ENCODE assay signal across 10 mouse cellular contexts in genomic region chr6:128145765-128146164, GRCm38 (mm10). TPM values are rescaled to one million over a fixed set of nuclear protein-coding genes. Genes with fewer than 3 reads are reported as not detected.
DNase-seq lines count a peak whose midpoint lies in the region; ATAC-seq and TF ChIP-seq lines count a peak whose summit lies in the region.
"Had no signal": no experiment of that assay in that cellular context is flagged by ENCODE, and none has a peak within 500 bp of the region (broad histone marks: within the 10 kb centered on the region; RNA-seq: fewer than 3 reads in every experiment).

No protein-coding gene starts in this region.

- no peak overlapping the region for H3K27ac ChIP-seq in liver, postnatal 0 days (ENCODE audit: low read depth)
- no peak overlapping the region for H3K27ac ChIP-seq in forebrain, embryonic 16.5 days (ENCODE audit: low read length)
- H3K27ac ChIP-seq: embryonic facial prominence, embryonic 15.5 days; neural tube, embryonic 13.5 days had no signal

- no peak overlapping the region for H3K4me3 ChIP-seq in liver, postnatal 0 days (ENCODE audit: low read depth, low read length)
- H3K4me3 ChIP-seq in forebrain, embryonic 16.5 days (replicated peaks; ENCODE audit: low read length) = no peak overlapping the region
- H3K4me3 ChIP-seq: embryonic facial prominence, embryonic 15.5 days; neural tube, embryonic 13.5 days had no signal

- TF ChIP-seq EP300 in liver, postnatal 0 days (IDR thresholded peaks at IDR 0.05; ENCODE audit: low read depth) = no peak

- H3K27me3 ChIP-seq in liver, postnatal 0 days (ENCODE audit: insufficient read depth, low read length) = peaks cover 3% of the 10 kb centered on the region; the same call in 1 of the 2 replicates
- no peaks in the 10 kb centered on the region for H3K27me3 ChIP-seq in forebrain, embryonic 16.5 days (replicated peaks; ENCODE audit: control insufficient read depth, insufficient read depth, low read length)
- H3K27me3 ChIP-seq: embryonic facial prominence, embryonic 15.5 days had no signal

- WGBS in liver, postnatal 0 days (ENCODE audit: insufficient replicate concordance) = 59% methylated on average over 6 of the region's 6 CpGs
- WGBS in forebrain, embryonic 16.5 days = 67% methylated on average over 6 of the region's 6 CpGs

- H3K4me1 ChIP-seq in liver, postnatal 0 days (ENCODE audit: insufficient read depth) = peaks cover 4% of the 10 kb centered on the region; the same call in 1 of the 2 replicates
- peaks cover 14% of the 10 kb centered on the region for H3K4me1 ChIP-seq in forebrain, embryonic 16.5 days (replicated peaks; ENCODE audit: control insufficient read depth, insufficient read depth, low read length)

- peak; percentile 78 for TF ChIP-seq CTCF in liver, postnatal 0 days (IDR thresholded peaks at IDR 0.05; ENCODE audit: low read depth)

- ATAC-seq in liver, postnatal 0 days = no peak
- no peak for ATAC-seq in forebrain, embryonic 16.5 days

- no peak overlapping the region for H3K4me2 ChIP-seq in liver, postnatal 0 days (ENCODE audit: low read depth, low read length)
- H3K4me2 ChIP-seq in forebrain, embryonic 16.5 days (ENCODE audit: low read length) = no peak overlapping the region
- H3K4me2 ChIP-seq: embryonic facial prominence, embryonic 15.5 days; neural tube, embryonic 13.5 days had no signal

- peak; percentile 61 to 85 for DNase-seq in adrenal gland, adult (ENCODE audit: inconsistent age in 2 of 2, low spot score in 1 of 2)
- DNase-seq in adrenal gland, adult 8-10 months = no peak
- DNase-seq in liver, postnatal 0 days = peak; percentile 55
- DNase-seq in liver = no peak
- peak; percentile 81 for DNase-seq in cerebellum, postnatal 10 days
- DNase-seq in layer of hippocampus, adult 9-10 months (ENCODE audit: low spot score) = peak; percentile 55
- peak; percentile 75 to 78 for DNase-seq in right cerebral cortex, adult 2 months (ENCODE audit: low spot score in 2 of 2)

- H3K9ac ChIP-seq in liver, postnatal 0 days (replicated peaks) = no peak overlapping the region
- H3K9ac ChIP-seq in forebrain, embryonic 16.5 days (replicated peaks; ENCODE audit: low read depth, low read length) = no peak overlapping the region
- H3K9ac ChIP-seq: embryonic facial prominence, embryonic 15.5 days; neural tube, embryonic 13.5 days had no signal

- H3K9me3 ChIP-seq in liver, postnatal 0 days (ENCODE audit: low read length) = no peaks in the 10 kb centered on the region
- no peaks in the 10 kb centered on the region for H3K9me3 ChIP-seq in forebrain, embryonic 16.5 days (ENCODE audit: control insufficient read depth, low read length)
- H3K9me3 ChIP-seq: embryonic facial prominence, embryonic 15.5 days; neural tube, embryonic 13.5 days had no signal

- H3K36me3 ChIP-seq in liver, postnatal 0 days (replicated peaks; ENCODE audit: insufficient read depth, low read length) = no peaks in the 10 kb centered on the region
- H3K36me3 ChIP-seq in forebrain, embryonic 16.5 days (ENCODE audit: control insufficient read depth, insufficient read depth) = no peaks in the 10 kb centered on the region
- H3K36me3 ChIP-seq: embryonic facial prominence, embryonic 15.5 days; neural tube, embryonic 13.5 days had no signal

RNA-seq across cellular contexts. Expression of gene Tspan9, which starts 2.4 kb away (rescaled TPM):
- total RNA-seq in adrenal gland, adult 8-10 months (2022) = 10 to 100 TPM; 47.8 to 65.5 (median 52.4) TPM
- 17.7 and 19.6 TPM in 2 replicates for polyA plus RNA-seq in liver, postnatal 0 days (2015; fragmentation: Nextera tagmentation; extraction: Ambion mirVana)
- polyA plus RNA-seq in forebrain, embryonic 16.5 days (2015; fragmentation: Nextera tagmentation; extraction: Ambion mirVana) = 56.6 and 57.4 TPM in 2 replicates

Comparison
In these comparisons a context has a peak if more than half of its experiments do, and no peak if none do; other contexts are left out.
1. DNase-seq: peak in adrenal gland, adult (2 of 2), liver, postnatal 0 days (single experiment), cerebellum, postnatal 10 days (2 of 2), layer of hippocampus, adult 9-10 months (single experiment) and right cerebral cortex, adult 2 months (2 of 2); none in adrenal gland, adult 8-10 months (single experiment) and liver (single experiment).